Mouse (Mus musculus) liver, embryonic 14.5 days (tissue): ENCODE data around the gene Slc8b1.

Experiments used
- CTCF ChIP-seq: IDR thresholded peaks from 2 replicates; pipeline ENCODE4 v1.5.1; 2016; ENCODE audit warnings: antibody characterized with exemption, low read depth, control low read depth
- EP300 ChIP-seq: IDR thresholded peaks from 2 replicates; pipeline ENCODE4 v1.6.1; 2016; ENCODE audit warnings: antibody characterized with exemption, low read depth

GRCm38 (mm10) chr5:120461902-120462301 lies 49.1 kb upstream of the Slc8b1 start:
- TF ChIP-seq CTCF (no peak), EP300 (no peak)
